Mouse (Mus musculus): ENCODE results near the gene Sorl1.

Gene Sorl1

DNA sequence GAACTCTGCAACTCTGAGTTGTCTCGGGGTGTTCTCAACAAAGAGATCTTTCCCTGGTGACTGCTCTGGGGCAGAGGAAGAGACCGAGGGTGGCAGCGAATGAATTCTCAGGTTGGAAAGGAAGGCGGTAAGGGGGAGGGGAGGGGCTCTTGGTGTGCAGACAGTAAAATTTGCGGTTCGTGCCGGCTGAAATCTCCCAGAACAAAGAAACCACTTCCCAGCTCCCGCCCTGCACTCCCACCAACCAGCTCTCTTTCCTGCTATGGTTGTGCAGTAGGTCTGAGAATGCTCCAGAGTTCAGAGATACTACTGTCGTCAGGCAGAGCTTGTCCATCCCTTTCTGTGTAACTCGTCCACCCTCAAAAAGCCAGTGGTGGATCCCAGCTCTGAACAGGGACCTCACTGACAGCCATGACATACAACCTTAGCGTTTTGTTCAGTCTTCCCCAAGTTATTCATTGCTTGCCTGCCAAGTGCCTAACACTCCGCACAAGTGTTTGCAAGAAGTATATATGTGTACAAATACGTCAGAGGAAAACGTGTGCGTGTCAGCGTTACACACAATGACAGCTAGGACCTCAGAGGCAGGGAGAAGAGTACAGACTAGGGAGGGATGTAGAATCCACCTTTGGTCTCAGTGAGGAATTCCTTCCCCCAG is 172.5 kb downstream of the Sorl1 start:
- in situ Hi-C loops (cut with MboI; ENCODE audit: low pct_unique_long_range_greater_than_20kb in 1 of 2, low sequenced_read_pairs in 2 of 2, unreplicated experiment in 1 of 2), result loop anchor here (5.0 to 25.0 kb wide), 3 partner anchors 339 to 477 kb away; no protein-coding TSS in a partner anchor

DNA sequence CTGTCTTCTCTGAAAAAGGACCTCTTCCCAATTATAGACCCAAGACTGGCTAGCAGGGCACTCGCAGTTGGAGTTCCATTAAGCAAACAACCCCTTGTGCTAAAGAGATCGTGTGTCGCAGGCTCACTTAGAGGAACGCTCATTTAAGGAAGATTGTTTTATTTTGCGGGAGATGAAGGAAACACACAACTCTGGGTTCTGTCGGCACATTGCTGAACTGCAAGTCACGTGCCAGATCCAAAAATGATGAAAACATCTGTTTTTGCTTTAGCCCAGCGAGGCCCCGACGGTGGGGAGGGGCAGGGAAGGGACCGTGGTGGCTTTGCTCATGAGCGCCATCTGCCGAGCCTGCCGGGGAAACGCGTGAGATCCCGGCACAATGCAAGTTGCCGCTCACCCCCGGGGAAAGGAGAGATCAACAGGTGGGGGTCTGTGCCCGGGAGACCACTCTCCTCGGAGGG is 173.1 kb downstream of the Sorl1 start:
- in situ Hi-C loops (cut with MboI; ENCODE audit: low pct_unique_long_range_greater_than_20kb in 1 of 2, low sequenced_read_pairs in 2 of 2, unreplicated experiment in 1 of 2), result loop anchor here (5.0 to 25.0 kb wide), 3 partner anchors 339 to 476 kb away; no protein-coding TSS in a partner anchor

DNA sequence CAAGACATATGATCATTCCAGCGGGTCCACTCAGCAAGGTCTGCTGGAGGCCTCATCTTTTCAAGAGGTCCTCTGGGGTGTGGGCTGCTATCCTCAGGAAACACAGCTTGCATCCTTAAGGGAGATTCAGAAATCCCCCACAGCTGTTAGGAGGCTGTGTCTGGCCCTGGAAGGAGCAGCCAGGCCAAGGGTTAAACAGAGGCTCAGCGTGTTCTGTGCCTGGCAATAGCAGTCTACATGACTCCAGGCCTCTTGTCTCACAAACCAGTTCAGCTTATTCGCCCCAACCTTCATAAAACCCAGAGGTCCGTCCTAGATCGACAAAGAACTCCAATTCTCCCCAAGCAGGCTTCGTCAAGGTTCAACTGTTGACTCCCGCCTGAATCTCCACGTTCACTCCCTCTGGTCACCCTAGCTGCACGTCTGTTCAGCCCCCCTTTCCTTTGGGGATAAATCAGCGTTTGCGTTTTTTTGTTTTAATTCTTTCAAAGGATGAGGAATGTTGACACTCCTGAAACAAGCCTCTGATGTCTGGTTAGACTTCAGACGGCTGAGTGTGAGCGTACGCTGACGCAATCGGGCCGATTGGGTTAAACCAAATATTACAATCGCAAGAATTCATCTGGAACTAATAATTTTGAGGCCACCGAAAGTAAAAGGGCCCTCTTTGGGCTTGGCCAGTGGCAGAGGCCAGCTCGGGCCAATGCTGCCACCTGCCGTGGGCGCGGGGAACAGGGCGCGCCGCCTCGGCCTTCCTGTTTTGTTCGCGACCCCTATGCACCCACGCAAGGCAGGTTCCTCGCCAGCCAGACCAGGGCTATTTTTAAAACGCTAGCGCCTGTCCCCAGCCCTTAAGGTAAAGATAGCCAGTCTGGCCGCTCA is 173.7 kb downstream of the Sorl1 start:
- in situ Hi-C loops (cut with MboI; ENCODE audit: low pct_unique_long_range_greater_than_20kb in 1 of 2, low sequenced_read_pairs in 2 of 2, unreplicated experiment in 1 of 2), result loop anchor here (5.0 to 25.0 kb wide), 3 partner anchors 338 to 476 kb away; no protein-coding TSS in a partner anchor

DNA sequence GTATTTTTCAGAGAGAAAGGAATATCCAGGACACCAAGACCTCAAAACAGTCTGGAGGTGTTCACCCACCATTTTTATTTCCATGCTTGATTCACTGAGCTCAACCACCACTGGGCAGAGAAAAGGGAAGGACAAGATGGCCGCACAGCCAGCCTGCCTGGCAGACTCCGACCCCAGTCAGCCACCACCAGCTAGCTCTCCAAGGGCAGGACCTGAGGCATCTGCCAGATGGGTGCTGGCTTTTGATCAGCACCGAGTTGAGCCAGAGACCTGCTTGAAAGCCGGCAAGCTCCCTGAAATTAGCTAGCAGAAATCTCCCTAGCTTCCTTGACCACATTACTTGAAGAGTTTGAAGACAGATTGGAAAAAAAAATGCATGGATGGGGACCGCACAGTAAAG is 174.6 kb downstream of the Sorl1 start:
- in situ Hi-C loops (cut with MboI; ENCODE audit: low pct_unique_long_range_greater_than_20kb in 1 of 2, low sequenced_read_pairs in 2 of 2, unreplicated experiment in 1 of 2), result loop anchor here (5.0 kb wide), 1 partner anchor 722 kb away; no protein-coding TSS in a partner anchor

DNA sequence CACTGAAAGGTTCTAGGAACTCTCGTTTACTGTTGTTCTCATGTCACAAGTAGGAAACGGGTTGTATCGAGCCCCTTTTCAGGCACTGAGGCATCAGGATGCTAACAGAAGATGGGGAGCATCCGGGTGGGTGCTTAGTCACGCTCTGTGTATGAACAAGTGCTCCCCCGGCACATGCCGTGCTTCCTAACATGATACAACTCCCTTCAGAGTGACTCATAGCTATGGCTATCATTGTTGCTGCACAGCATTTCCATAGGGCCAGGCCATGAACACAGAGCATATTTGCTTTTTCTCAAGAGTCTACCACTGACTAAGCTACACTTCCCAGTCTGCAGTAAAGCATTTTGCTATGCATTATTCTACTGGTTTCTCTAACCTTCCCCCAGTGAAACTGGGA is 179.1 kb downstream of the Sorl1 start:
- in situ Hi-C loops (cut with MboI; ENCODE audit: low pct_unique_long_range_greater_than_20kb in 1 of 2, low sequenced_read_pairs in 2 of 2, unreplicated experiment in 1 of 2), result loop anchor here (5.0 kb wide), 1 partner anchor 718 kb away; no protein-coding TSS in a partner anchor

DNA sequence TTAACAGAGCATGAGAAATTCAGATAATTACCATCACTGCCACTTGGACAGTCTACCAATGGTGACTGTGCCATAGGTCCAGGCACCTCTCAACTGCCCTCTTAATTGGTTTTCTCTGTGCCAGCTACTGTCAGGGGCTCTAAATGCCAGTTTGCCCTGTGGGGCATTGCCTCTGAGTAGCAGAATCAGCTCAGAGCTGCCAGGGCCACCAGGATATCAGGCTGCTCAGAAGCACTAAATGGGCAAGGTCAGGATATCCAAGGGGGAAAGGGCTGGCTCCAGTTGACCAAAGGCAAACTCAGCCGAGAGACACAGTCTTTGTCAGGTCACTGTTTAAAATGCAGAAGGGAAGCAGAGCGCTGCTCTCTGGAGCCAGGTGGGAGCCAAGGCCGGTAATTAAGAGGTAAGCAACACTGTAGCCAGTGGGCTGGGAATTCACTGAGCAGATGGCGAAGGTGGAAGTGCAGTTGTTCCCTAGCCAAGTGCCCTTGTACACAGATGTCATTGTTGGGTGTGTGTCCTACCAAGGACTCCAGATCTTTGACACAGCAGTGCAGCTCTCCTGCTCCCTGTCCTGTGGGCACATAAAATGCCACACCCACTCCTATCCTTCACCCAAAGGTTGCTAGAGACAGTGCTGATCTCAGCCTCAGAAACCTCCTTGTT is 181.0 kb downstream of the Sorl1 start:
- in situ Hi-C loops (cut with MboI; ENCODE audit: low pct_unique_long_range_greater_than_20kb in 1 of 2, low sequenced_read_pairs in 2 of 2, unreplicated experiment in 1 of 2), result no loop called here

DNA sequence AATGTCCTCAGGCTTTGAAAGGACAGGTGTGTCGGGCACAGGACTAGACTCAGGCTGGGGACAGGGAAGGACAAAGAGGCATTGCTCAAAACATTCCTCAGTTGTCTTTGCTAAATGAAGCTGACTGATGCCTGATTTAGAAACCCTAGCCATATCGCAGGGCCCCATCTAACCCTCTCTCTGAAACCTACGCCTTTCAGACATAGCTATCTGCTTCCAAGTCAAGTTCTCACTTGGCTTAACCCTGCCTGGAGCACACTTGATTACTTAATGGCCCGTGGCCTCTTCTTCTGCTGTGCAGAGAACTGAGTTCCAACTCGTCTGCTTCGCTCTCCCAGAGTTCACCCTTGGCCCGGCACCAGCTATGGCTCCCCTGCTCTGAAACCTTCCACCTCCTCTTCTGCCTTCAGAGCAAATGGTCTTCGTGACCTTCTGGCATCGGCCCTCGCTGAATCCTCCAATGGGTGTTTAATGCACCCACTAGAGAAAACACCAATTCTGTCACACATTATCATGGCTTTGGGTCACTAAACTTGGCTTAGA is 183.7 kb downstream of the Sorl1 start:
- in situ Hi-C loops (cut with MboI; ENCODE audit: low pct_unique_long_range_greater_than_20kb in 1 of 2, low sequenced_read_pairs in 2 of 2, unreplicated experiment in 1 of 2), result no loop called here

DNA sequence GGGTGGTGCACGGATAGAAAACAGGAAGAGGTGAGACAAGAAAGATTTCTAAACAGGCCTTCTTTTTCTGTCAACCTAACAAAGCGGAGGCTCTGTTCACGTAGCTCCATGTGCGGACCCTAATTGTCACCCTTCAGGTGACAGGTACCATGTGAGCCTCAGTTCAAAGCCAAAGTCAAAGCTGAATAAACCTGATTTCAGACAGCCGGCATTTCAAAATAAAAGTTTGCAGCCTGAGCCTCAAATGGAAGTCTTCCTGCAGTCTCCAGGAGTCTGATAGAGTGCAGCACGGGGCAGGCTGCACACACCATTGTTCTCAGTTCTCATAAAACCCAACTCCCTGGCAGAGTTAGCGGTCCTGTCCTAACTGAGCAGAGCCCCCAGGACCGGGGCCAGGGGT is 185.6 kb downstream of the Sorl1 start:
- in situ Hi-C loops (cut with MboI; ENCODE audit: low pct_unique_long_range_greater_than_20kb in 1 of 2, low sequenced_read_pairs in 2 of 2, unreplicated experiment in 1 of 2), result no loop called here

DNA sequence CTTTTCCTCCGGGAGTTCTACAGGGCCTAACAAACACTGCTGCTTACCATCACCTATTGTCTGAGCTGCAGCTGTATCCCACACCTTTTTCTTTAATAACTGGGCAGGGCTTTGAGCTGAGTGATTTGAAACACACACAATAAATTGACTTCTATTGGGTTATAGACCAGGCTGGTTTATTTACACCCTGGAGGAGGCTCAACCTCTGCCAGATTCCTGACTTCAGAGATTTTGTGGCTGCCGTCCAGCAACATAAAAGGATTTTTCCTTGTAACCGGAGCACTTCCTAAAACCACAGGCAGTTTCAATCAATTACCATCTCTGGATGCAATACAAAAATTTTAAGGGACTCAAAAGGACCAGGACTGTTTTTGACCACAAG is 186.1 kb downstream of the Sorl1 start:
- in situ Hi-C loops (cut with MboI; ENCODE audit: low pct_unique_long_range_greater_than_20kb in 1 of 2, low sequenced_read_pairs in 2 of 2, unreplicated experiment in 1 of 2), result no loop called here

DNA sequence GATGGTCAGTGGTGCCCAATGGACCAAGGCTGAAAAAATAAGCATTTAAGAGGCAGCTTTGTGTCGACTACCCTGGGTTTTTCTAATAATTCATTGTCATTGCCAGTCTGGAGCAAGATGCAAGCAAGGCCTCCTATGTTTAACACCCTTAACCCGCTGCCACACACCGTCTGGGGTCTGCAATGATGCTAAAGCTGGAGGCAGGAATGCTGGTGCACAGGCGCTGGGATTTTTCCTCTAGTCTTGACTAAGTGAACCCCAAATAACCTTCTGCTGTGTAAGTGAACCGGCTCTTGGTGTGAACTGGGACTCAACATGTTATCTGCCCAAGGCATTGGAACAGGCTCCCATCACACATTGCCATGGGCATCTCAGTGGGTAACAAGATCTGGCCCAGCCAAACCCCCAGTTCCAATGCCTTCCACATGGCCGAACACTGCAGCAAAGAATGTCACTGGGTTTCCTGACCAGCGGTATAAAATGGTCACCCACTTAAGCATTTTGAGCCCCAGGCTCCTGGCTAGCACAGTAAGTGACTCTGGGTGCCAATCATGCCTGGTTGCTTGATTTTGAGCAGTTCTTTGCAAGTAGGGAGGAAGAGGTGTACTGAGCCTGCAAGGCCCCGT is 186.6 kb downstream of the Sorl1 start:
- in situ Hi-C loops (cut with MboI; ENCODE audit: low pct_unique_long_range_greater_than_20kb in 1 of 2, low sequenced_read_pairs in 2 of 2, unreplicated experiment in 1 of 2), result no loop called here

DNA sequence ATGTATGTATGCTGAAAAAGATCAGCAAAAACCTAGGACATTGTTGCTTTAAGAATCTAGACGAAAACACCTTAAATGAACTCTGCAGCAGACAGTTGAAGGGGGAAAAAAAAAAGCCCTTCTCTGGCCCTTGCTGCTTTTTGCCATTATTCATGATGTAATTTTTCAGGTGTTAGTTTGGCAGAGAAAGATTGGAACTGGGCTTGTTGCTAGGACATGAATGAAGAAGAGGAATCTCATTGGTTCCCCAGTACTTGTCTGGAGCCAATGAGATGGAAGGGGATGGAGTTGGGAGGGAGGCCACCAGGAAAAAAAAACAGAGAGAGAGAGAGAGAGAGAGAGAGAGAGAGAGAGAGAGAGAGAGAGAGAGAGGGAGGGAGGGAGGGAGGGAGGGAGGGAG is 187.5 kb downstream of the Sorl1 start:
- in situ Hi-C loops (cut with MboI; ENCODE audit: low pct_unique_long_range_greater_than_20kb in 1 of 2, low sequenced_read_pairs in 2 of 2, unreplicated experiment in 1 of 2), result no loop called here

DNA sequence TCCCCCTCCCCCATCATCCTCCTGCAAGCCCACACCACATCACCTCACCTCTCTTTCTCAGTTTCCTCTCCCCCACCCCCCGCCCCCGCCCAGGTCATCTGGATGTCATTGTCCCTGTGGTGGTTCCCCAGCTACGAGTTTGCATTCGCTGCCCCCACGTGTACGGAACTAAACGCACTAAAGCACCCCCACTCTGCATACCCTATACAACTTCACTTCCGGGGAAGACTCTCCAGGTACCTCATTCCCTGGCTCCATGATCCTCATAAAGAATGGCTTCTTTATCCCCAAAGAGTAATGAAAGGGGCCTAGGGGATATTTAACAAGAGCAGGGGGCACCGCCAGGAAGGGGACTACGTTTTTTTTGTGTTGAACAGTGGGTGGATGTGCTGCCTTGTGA is 188.1 kb downstream of the Sorl1 start:
- in situ Hi-C loops (cut with MboI; ENCODE audit: low pct_unique_long_range_greater_than_20kb in 1 of 2, low sequenced_read_pairs in 2 of 2, unreplicated experiment in 1 of 2), result no loop called here

DNA sequence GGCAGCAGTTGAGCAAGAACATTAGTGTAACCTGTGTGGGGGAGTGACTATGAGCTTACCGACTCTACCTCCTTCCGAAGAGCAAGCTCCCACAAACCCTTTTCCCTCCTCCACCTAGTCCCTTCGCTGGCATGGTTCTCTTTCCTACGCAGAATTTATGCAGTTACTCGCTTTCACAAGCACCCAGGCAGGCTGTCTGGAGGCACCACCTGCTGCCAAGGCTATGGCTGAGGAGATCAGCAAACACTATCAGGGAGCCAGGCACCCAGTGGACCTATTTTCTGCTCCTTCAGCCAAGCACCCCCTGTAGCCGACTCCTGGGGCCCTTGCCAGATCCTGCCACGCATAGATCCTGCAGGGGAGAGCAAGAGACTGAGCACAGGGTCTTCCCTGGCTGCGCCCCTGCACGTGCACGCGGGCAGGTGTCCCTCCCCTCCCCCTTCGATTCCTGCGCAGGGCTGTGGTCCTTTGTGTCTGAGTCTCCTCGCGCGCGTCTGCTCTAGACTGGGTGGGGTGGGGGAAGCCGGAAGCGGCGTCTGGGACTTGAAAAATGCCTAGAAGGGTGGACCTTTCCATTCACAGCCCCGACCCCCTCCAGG is 188.6 kb downstream of the Sorl1 start:
- in situ Hi-C loops (cut with MboI; ENCODE audit: low pct_unique_long_range_greater_than_20kb in 1 of 2, low sequenced_read_pairs in 2 of 2, unreplicated experiment in 1 of 2), result no loop called here

DNA sequence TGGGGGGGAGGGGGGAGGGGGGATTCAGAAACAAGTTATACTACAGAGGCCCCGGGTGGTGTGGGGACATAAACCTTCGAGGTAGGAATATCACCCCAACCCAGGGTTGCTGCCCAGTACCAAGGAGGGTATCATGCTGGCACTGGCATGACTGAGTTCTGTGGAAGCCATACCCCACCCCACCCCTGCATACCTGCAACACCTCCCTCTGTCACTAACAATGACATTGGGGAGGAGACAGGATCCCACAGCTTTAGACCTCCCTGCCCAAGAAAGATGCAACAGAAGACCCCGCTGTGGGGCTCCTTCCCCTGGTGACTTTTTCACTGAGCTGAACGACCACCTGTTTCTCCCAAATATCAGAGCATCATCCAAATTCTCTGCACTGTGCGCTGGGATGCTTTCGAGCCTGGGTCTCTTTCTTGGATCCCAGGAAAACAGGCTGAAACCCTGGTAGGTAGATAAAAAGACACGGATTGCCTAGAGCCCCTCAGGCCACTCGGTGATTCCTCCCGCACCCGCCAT is 189.2 kb downstream of the Sorl1 start:
- in situ Hi-C loops (cut with MboI; ENCODE audit: low pct_unique_long_range_greater_than_20kb in 1 of 2, low sequenced_read_pairs in 2 of 2, unreplicated experiment in 1 of 2), result no loop called here

DNA sequence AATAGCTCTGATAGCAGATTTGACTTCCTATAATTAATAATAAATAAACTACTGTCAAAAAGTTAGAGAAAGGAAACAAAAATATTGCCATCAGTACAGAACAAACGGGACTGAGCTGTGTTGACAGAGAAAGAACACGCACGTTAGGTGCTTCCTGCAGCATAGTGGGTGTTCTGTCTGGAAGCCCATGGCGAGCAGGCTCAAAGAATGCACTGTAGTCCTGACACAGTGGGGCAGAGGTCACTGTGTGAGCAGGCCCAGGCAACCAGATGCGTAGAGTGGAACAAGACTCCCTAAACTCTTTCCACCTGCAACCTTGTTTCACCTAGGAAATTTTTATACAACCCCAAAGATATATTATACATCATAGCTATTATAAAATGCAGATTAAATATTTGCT is 194.1 kb downstream of the Sorl1 start:
- in situ Hi-C loops (cut with MboI; ENCODE audit: low pct_unique_long_range_greater_than_20kb in 1 of 2, low sequenced_read_pairs in 2 of 2, unreplicated experiment in 1 of 2), result no loop called here

DNA sequence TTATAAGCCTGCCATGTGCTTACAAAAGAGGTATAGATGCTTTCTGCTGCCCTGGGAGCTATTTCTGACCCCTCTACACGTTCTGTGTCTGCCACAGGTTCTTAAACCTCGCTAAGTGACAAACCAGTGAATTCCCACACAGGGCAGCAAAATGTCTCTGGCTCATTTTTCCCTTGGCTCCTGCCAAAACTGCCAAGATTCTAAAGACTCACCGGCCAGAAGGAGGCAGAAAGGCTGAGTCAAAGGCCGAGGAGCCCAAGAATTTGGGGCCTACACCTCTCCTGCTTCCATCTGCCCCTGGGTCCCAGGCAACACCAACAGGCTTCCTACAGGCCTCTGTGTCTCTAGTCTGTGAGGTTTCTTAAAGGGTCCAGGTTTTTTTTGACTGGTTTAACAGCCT is 198.4 kb downstream of the Sorl1 start:
- in situ Hi-C loops (cut with MboI; ENCODE audit: low pct_unique_long_range_greater_than_20kb in 1 of 2, low sequenced_read_pairs in 2 of 2, unreplicated experiment in 1 of 2), result no loop called here

DNA sequence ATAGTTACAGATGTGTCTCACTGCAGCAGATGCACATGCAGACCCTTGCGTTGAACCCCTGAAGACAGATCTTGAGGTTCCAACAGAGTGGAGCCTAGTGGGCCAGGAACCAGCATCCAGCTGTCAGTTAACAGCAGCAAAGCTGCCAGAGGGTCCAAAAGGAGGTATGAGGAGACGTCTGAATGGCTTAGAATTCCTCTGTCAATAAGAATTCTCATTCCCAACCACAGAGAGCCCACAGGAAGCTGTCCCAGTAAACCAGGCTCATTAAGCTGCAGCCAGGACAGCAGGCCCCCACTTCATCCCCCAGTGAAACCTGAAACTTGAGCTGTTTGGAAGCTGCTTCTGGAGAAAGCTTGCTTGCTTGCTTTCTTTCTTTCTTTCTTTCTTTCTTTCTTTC is 200.0 kb downstream of the Sorl1 start:
- in situ Hi-C loops (cut with MboI; ENCODE audit: low pct_unique_long_range_greater_than_20kb in 1 of 2, low sequenced_read_pairs in 2 of 2, unreplicated experiment in 1 of 2), result no loop called here

DNA sequence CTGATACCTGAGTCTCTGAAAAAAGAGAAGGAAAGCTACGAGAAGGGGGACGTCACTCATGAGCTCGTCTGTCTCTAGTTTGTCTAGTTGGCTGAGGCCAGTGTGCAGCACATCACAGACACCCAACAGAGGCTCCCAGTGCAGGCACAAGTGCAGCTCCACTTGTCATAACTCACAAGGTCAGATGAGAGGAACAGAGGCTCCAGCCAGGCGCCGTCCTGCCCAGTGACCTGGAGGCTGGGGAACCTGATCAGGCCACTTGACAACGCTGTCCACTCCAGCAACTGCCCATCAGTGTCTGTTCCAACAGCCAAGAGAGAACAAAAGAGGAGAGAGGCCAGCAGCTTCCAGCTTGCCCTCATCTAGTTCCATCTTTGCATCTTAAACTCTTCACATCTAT is 201.7 kb downstream of the Sorl1 start:
- in situ Hi-C loops (cut with MboI; ENCODE audit: low pct_unique_long_range_greater_than_20kb in 1 of 2, low sequenced_read_pairs in 2 of 2, unreplicated experiment in 1 of 2), result no loop called here
